Mouse (Mus musculus): ENCODE results near the gene Rfk. TPM values are rescaled to one million over a fixed set of nuclear protein-coding genes. Genes with fewer than 3 reads are reported as not detected.

Gene Rfk
- polyA plus RNA-seq, 1 experiment from 2014 or later: 59.9 TPM

DNA sequence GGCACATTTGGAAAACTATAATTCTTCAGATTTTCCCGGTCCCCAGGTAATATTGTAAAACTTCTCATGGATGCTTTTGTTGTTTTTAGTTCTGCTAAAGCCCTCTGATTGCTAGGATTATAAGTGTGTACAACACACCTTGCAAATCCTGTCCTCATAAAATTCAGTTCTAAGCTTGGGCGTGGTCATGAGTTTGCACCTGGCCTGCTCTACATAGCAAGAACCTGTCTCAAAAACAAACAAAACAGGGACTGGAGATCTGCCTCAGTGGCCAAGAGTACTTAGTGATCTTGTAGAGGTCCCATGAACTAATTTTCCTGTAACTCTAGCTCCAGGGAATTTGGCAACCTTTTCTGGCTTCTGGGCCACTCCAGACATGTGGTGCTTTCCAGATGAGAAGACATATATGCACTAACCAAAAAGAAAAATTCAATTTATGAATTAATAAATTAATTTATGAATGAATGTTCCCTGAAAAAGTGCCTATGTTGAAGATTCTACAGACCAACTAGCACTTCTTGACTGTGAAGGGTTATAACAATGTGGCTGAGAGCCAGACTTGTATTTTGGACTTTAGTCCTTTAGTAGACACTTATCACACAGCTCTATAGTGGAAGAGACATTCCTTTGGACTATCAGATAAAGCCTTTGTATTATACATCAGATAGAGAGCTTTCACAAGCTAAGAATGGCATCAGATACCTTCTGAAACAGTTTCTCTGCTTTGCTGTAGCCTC is 34.1 kb downstream of the Rfk start:
- no peak for TF ChIP-seq EP300 (IDR thresholded peaks at IDR 0.05; ENCODE audit: low read depth)
- no peak for TF ChIP-seq CTCF (IDR thresholded peaks at IDR 0.05; ENCODE audit: low read depth)
- Histone ChIP-seq H3K4me1 (ENCODE audit: insufficient read depth) (no peaks in the 10 kb centered on the region), H3K4me3 (ENCODE audit: low read depth, low read length) (no peak overlapping the region), H3K36me3 (replicated peaks; ENCODE audit: insufficient read depth, low read length) (no peaks in the 10 kb centered on the region), H3K27ac (ENCODE audit: low read depth) (no peak overlapping the region), H3K27me3 (ENCODE audit: insufficient read depth, low read length) (no peaks in the 10 kb centered on the region), H3K9me3 (ENCODE audit: low read length) (no peaks in the 10 kb centered on the region), H3K9ac (replicated peaks) (no peak overlapping the region), H3K4me2 (ENCODE audit: low read depth, low read length) (no peak overlapping the region)
- DNase-seq (no peak), ATAC-seq (no peak)
- 74% methylated on average over 2 of the region's 2 CpGs for WGBS (ENCODE audit: insufficient replicate concordance)

DNA sequence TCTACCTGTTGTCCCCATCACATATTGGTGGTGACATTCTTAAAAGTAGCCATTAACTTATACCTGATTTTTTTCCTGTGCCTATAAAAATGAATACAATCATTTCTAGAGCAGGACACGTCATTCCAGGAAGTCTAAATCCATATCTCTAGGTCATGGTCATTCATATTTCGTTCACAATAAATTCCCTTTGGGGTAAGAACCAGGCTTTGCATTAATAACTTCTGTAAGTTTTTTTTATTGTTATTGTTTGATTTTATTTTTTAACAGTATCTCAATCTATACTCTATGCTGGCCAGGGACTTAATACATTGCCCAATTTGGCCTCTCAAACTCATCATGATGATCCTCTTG is 34.7 kb downstream of the Rfk start:
- Histone ChIP-seq H3K4me1 (ENCODE audit: insufficient read depth) (no peaks in the 10 kb centered on the region), H3K36me3 (replicated peaks; ENCODE audit: insufficient read depth, low read length) (no peaks in the 10 kb centered on the region), H3K9me3 (ENCODE audit: low read length) (no peaks in the 10 kb centered on the region), H3K27me3 (ENCODE audit: insufficient read depth, low read length) (no peaks in the 10 kb centered on the region), H3K4me3 (ENCODE audit: low read depth, low read length) (no peak overlapping the region), H3K9ac (replicated peaks) (no peak overlapping the region), H3K27ac (ENCODE audit: low read depth) (no peak overlapping the region), H3K4me2 (ENCODE audit: low read depth, low read length) (no peak overlapping the region)
- no peak for TF ChIP-seq EP300 (IDR thresholded peaks at IDR 0.05; ENCODE audit: low read depth)
- TF ChIP-seq CTCF (IDR thresholded peaks at IDR 0.05; ENCODE audit: low read depth): no peak
- 73% methylated on average over 2 of the region's 2 CpGs for WGBS (ENCODE audit: insufficient replicate concordance)
- ATAC-seq (no peak), DNase-seq (no peak)

- Histone ChIP-seq H3K4me1 (ENCODE audit: insufficient read depth) (no peaks in the 10 kb centered on the region), H3K27ac (ENCODE audit: low read depth) (no peak overlapping the region), H3K4me2 (ENCODE audit: low read depth, low read length) (no peak overlapping the region), H3K4me3 (ENCODE audit: low read depth, low read length) (no peak overlapping the region), H3K9me3 (ENCODE audit: low read length) (no peaks in the 10 kb centered on the region), H3K27me3 (ENCODE audit: insufficient read depth, low read length) (no peaks in the 10 kb centered on the region), H3K36me3 (replicated peaks; ENCODE audit: insufficient read depth, low read length) (no peaks in the 10 kb centered on the region), H3K9ac (replicated peaks) (no peak overlapping the region)
- DNase-seq: no peak
- 75% methylated on average over 1 of the region's 1 CpGs for WGBS (ENCODE audit: insufficient replicate concordance)
- TF ChIP-seq CTCF (IDR thresholded peaks at IDR 0.05; ENCODE audit: low read depth) (no peak), EP300 (IDR thresholded peaks at IDR 0.05; ENCODE audit: low read depth) (no peak)
- ATAC-seq: no peak
Observed at GRCm38 (mm10) chr19:17436651-17437050, 42.8 kb downstream of the Rfk start.

- Histone ChIP-seq H3K36me3 (replicated peaks; ENCODE audit: insufficient read depth, low read length) (no peaks in the 10 kb centered on the region), H3K27ac (ENCODE audit: low read depth) (no peak overlapping the region), H3K9me3 (ENCODE audit: low read length) (no peaks in the 10 kb centered on the region), H3K4me1 (ENCODE audit: insufficient read depth) (no peaks in the 10 kb centered on the region), H3K9ac (replicated peaks) (no peak overlapping the region), H3K4me2 (ENCODE audit: low read depth, low read length) (no peak overlapping the region), H3K27me3 (ENCODE audit: insufficient read depth, low read length) (no peaks in the 10 kb centered on the region), H3K4me3 (ENCODE audit: low read depth, low read length) (no peak overlapping the region)
- DNase-seq (no peak), ATAC-seq (no peak)
- no peak for TF ChIP-seq CTCF (IDR thresholded peaks at IDR 0.05; ENCODE audit: low read depth)
- TF ChIP-seq EP300 (IDR thresholded peaks at IDR 0.05; ENCODE audit: low read depth): no peak
- 69% methylated on average over 4 of the region's 4 CpGs for WGBS (ENCODE audit: insufficient replicate concordance)
Observed at GRCm38 (mm10) chr19:17439476-17440189, 45.8 kb downstream of the Rfk start.

- Histone ChIP-seq H3K9ac (replicated peaks) (no peak overlapping the region), H3K4me3 (ENCODE audit: low read depth, low read length) (no peak overlapping the region), H3K9me3 (ENCODE audit: low read length) (no peaks in the 10 kb centered on the region), H3K27ac (ENCODE audit: low read depth) (no peak overlapping the region), H3K4me1 (ENCODE audit: insufficient read depth) (no peaks in the 10 kb centered on the region), H3K36me3 (replicated peaks; ENCODE audit: insufficient read depth, low read length) (no peaks in the 10 kb centered on the region), H3K27me3 (ENCODE audit: insufficient read depth, low read length) (no peaks in the 10 kb centered on the region), H3K4me2 (ENCODE audit: low read depth, low read length) (no peak overlapping the region)
- no peak for TF ChIP-seq EP300 (IDR thresholded peaks at IDR 0.05; ENCODE audit: low read depth)
- no peak for TF ChIP-seq CTCF (IDR thresholded peaks at IDR 0.05; ENCODE audit: low read depth)
- peak; percentile 25 for DNase-seq
- 50% methylated on average over 7 of the region's 7 CpGs for WGBS (ENCODE audit: insufficient replicate concordance)
- ATAC-seq: peak; percentile 67
Observed at GRCm38 (mm10) chr19:17443581-17443980, 49.7 kb downstream of the Rfk start.

Other genes starting within 250 kb of the Rfk start
- gene Gcnt1, start 21.2 kb upstream of the Rfk start, polyA plus RNA-seq (2015; fragmentation: Nextera tagmentation; extraction: Ambion mirVana): 5.8 and 7.1 TPM in 2 replicates

All from liver, postnatal 0 days (tissue).